Mouse (Mus musculus) lung, adult 2 months (tissue): ENCODE measurements at regions not wholly inside any gene's neighbourhood (a gene's known extent, or its start where the extent isn't known, plus 50 kb on each side); places are given as distances from the start of the nearest gene placed in this dataset.

Experiments used
- CTCF ChIP-seq: fragments of 200-500 bp; IDR thresholded peaks from 2 replicates; pipeline ENCODE4 v1.5.1; 2011; ENCODE audit warnings: mild to moderate bottlenecking, low read length, control low read depth; ENCODE audit not compliant: insufficient read depth
- POLR2A ChIP-seq: fragments of 200-500 bp; IDR thresholded peaks from 2 replicates; pipeline ENCODE4 v1.6.1; 2011; ENCODE audit warnings: low read depth, mild to moderate bottlenecking, control low read depth, low read length, borderline replicate concordance; ENCODE audit errors: extremely low read depth

- TF ChIP-seq CTCF = no peak
- TF ChIP-seq POLR2A = no peak
Measured at GRCm38 (mm10) chr14:100728433-100728832, 444.0 kb upstream of the Klf12 start.
